In the genomic region with DNA sequence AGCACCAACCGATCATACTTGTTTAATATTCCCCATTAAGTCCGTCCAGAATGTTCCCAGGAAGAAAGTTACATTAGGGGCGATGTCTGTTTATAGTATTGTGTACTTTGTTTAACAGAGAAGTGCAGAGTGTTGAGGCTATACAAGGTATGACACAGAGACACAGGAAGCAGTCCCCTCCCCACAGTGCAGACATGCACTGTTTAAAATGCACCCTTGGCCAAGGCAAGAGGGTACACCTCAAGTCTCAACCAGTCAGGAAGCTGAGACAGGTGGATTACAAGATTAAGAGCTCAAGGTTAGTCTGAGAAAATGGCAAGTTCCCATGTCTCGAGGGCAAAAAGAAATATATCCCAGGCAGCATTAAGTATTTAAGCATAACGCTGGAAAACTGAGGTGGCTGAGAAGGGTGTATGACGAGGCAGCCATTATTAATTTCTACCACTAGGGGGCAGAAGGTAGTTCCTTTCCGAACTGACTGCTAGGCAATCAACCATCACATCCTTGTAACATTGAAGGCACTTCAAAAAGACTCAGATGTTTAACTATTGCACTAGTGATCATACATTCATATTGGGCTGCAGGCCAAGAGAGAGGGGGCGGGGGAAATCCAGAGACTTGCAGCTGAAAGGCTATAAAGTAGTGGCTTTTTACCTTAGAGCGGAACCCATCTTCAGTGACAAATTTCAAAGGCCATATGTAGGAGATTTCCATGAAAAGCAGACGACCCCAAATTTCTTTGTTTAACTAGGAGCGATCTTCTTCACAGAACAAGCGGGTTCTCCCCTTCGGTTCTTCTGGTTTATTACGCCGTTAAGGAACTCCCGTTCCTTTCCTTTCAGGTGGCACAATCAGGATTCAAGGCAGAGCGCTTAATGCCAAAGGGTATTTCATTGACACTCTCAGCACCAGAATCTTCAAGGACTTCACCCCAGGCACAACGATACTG, we compare ENCODE assay signal across 10 mouse cellular contexts. TPM values are rescaled to one million over a fixed set of nuclear protein-coding genes. Genes with fewer than 3 reads are reported as not detected.
A peak's percentile ranks its signal among the peaks of the same experiment; 100 is the strongest.
DNase-seq lines count a peak whose midpoint lies in the region; ATAC-seq and TF ChIP-seq lines count a peak whose summit lies in the region.
"Had no signal": no experiment of that assay in that cellular context is flagged by ENCODE, and none has a peak within 500 bp of the region (broad histone marks: within the 10 kb centered on the region; RNA-seq: fewer than 3 reads in every experiment).

No protein-coding gene starts in this region.

- H3K9ac ChIP-seq in kidney, postnatal 0 days (ENCODE audit: low read depth, low read length), result no peak overlapping the region
- H3K9ac ChIP-seq in lung, embryonic 14.5 days, result no peak overlapping the region
- no peak overlapping the region for H3K9ac ChIP-seq in stomach, embryonic 16.5 days (ENCODE audit: low read length)
- H3K9ac ChIP-seq: embryonic facial prominence, embryonic 12.5 days had no signal

- peak; percentile 69 for ATAC-seq in kidney, postnatal 0 days (replicated peaks; ENCODE audit: low FRiP score, low read depth)
- peak; percentile 55; the same call in 1 of the 2 replicates for ATAC-seq in lung, embryonic 14.5 days (ENCODE audit: insufficient read depth)
- ATAC-seq in stomach, embryonic 16.5 days (ENCODE audit: insufficient read depth, low FRiP score), result peak; percentile 50; the same call in 1 of the 2 replicates

- no peaks in the 10 kb centered on the region for H3K4me1 ChIP-seq in cerebellum, adult 2 months (ENCODE audit: control insufficient read depth, insufficient read depth, low read length)
- H3K4me1 ChIP-seq in kidney, postnatal 0 days (replicated peaks; ENCODE audit: insufficient read depth, low read length), result peaks cover 16% of the 10 kb centered on the region
- H3K4me1 ChIP-seq in lung, embryonic 14.5 days (ENCODE audit: insufficient read depth), result peaks cover 43% of the 10 kb centered on the region
- H3K4me1 ChIP-seq in stomach, embryonic 16.5 days (ENCODE audit: control insufficient read depth, insufficient read depth, low read length), result peaks cover 19% of the 10 kb centered on the region

- TF ChIP-seq CTCF in cerebellum, adult 2 months (IDR thresholded peaks at IDR 0.05; ENCODE audit: borderline replicate concordance, insufficient read depth, low read depth, low read length), result peak; percentile 33; the same call in 1 of the 2 replicates
- TF ChIP-seq CTCF in kidney, postnatal 0 days (IDR thresholded peaks at IDR 0.05; ENCODE audit: low read depth), result peak; percentile 92
- peak; percentile 90 for TF ChIP-seq CTCF in lung, embryonic 14.5 days (IDR thresholded peaks at IDR 0.05; ENCODE audit: low read depth)

- no peaks in the 10 kb centered on the region for H3K36me3 ChIP-seq in kidney, postnatal 0 days (ENCODE audit: insufficient read depth, low read length)
- H3K36me3 ChIP-seq in lung, embryonic 14.5 days (ENCODE audit: insufficient read depth), result no peaks in the 10 kb centered on the region
- H3K36me3 ChIP-seq in stomach, embryonic 16.5 days (ENCODE audit: control insufficient read depth, insufficient read depth, low read length), result no peaks in the 10 kb centered on the region
- H3K36me3 ChIP-seq: embryonic facial prominence, embryonic 12.5 days had no signal

- 59% methylated on average over 18 of the region's 18 CpGs for WGBS in cerebellum, adult 2 months
- WGBS in kidney, postnatal 0 days, result 44% methylated on average over 18 of the region's 18 CpGs
- 32% methylated on average over 18 of the region's 18 CpGs for WGBS in lung, embryonic 14.5 days
- WGBS in stomach, embryonic 16.5 days, result 61% methylated on average over 18 of the region's 18 CpGs

- intact Hi-C loops in gastrocnemius, postnatal 14 days (cut with DNase I; ENCODE audit: low total_unique reads), result no loop called here

- H3K27me3 ChIP-seq in cerebellum, adult 2 months (ENCODE audit: control insufficient read depth, insufficient read depth, low read length), result no peaks in the 10 kb centered on the region; the same call in 1 of the 2 replicates
- H3K27me3 ChIP-seq in kidney, postnatal 0 days (ENCODE audit: insufficient read depth, low read length), result no peaks in the 10 kb centered on the region
- H3K27me3 ChIP-seq in lung, embryonic 14.5 days (ENCODE audit: insufficient read depth, low read length), result no peaks in the 10 kb centered on the region
- no peaks in the 10 kb centered on the region for H3K27me3 ChIP-seq in stomach, embryonic 16.5 days (ENCODE audit: control insufficient read depth, insufficient read depth, low read length)
- H3K27me3 ChIP-seq: embryonic facial prominence, embryonic 12.5 days had no signal

- H3K4me3 ChIP-seq in cerebellum, adult 2 months (replicated peaks; ENCODE audit: insufficient read depth, low read depth, low read length), result no peak overlapping the region
- no peak overlapping the region for H3K4me3 ChIP-seq in kidney, postnatal 0 days (replicated peaks; ENCODE audit: low read depth, low read length)
- H3K4me3 ChIP-seq in lung, embryonic 14.5 days (ENCODE audit: low read depth, low read length), result no peak overlapping the region
- no peak overlapping the region for H3K4me3 ChIP-seq in stomach, embryonic 16.5 days (replicated peaks; ENCODE audit: low read length)
- H3K4me3 ChIP-seq: embryonic facial prominence, embryonic 12.5 days; megakaryocyte, embryonic 14.5 days had no signal

- no peak for TF ChIP-seq POLR2A in cerebellum, adult 2 months (IDR thresholded peaks at IDR 0.05; ENCODE audit: borderline replicate concordance, insufficient read depth, low read length)

- no peaks in the 10 kb centered on the region for H3K9me3 ChIP-seq in kidney, postnatal 0 days (replicated peaks; ENCODE audit: low read length)
- no peaks in the 10 kb centered on the region for H3K9me3 ChIP-seq in lung, embryonic 14.5 days (ENCODE audit: low read depth, low read length)
- H3K9me3 ChIP-seq in stomach, embryonic 16.5 days (replicated peaks; ENCODE audit: control insufficient read depth, low read length), result no peaks in the 10 kb centered on the region
- H3K9me3 ChIP-seq: embryonic facial prominence, embryonic 12.5 days; megakaryocyte, embryonic 14.5 days had no signal

- DNase-seq in right cerebral cortex, postnatal 4 days, result peak; percentile 15
- no peak for DNase-seq in right cerebral cortex, postnatal 14 days
- DNase-seq in cerebellum, adult 2 months, result peak; percentile 8 to 24
- peak; percentile 8 for DNase-seq in gastrocnemius, postnatal 14 days
- peak; percentile 94 for DNase-seq in kidney, postnatal 0 days (ENCODE audit: low spot score)
- DNase-seq in lung, embryonic 14.5 days, result peak; percentile 94
- DNase-seq in Muller cell, postnatal 12 days (ENCODE audit: inconsistent ontology term), result no peak

- H3K27ac ChIP-seq in cerebellum, adult 2 months (ENCODE audit: insufficient read depth, low read length), result no peak overlapping the region
- H3K27ac ChIP-seq in kidney, postnatal 0 days, result peak overlapping the region; percentile 67
- peak overlapping the region; percentile 80 for H3K27ac ChIP-seq in lung, embryonic 14.5 days (ENCODE audit: low read depth)
- H3K27ac ChIP-seq in stomach, embryonic 16.5 days (ENCODE audit: low read length), result peak overlapping the region; percentile 62
- H3K27ac ChIP-seq: embryonic facial prominence, embryonic 12.5 days had no signal

- H3K4me2 ChIP-seq in kidney, postnatal 0 days (ENCODE audit: low read length), result no peak overlapping the region
- H3K4me2 ChIP-seq in lung, embryonic 14.5 days, result peak overlapping the region; percentile 32
- no peak overlapping the region for H3K4me2 ChIP-seq in stomach, embryonic 16.5 days (ENCODE audit: low read depth, low read length)
- H3K4me2 ChIP-seq: embryonic facial prominence, embryonic 12.5 days had no signal

RNA-seq across cellular contexts. Expression of a gene that starts 27.8 kb away (rescaled TPM):
- polyA plus RNA-seq in cerebellum, adult 2 months (2012; rRNA removed), result not detected in 2 replicates
- total RNA-seq in gastrocnemius, postnatal 14 days (2021), result not detected
- not detected in 2 replicates for polyA plus RNA-seq in kidney, postnatal 0 days (2015; fragmentation: Nextera tagmentation; extraction: Ambion mirVana)
- not detected in 2 replicates for polyA plus RNA-seq in lung, embryonic 14.5 days (2014; fragmentation: Nextera tagmentation; extraction: Ambion mirVana)
- not detected in 2 replicates for polyA plus RNA-seq in stomach, embryonic 16.5 days (2015; fragmentation: Nextera tagmentation; extraction: Ambion mirVana)
- polyA plus RNA-seq: embryonic facial prominence, embryonic 12.5 days had no signal

Comparison
In these comparisons a context has a peak if more than half of its experiments do, and no peak if none do; other contexts are left out.
1. DNase-seq: peak in right cerebral cortex, postnatal 4 days (single experiment), cerebellum, adult 2 months (2 of 2), gastrocnemius, postnatal 14 days (single experiment), kidney, postnatal 0 days (single experiment) and lung, embryonic 14.5 days (single experiment); none in right cerebral cortex, postnatal 14 days (single experiment) and Muller cell, postnatal 12 days (single experiment).
2. CTCF ChIP-seq: peak in every context shown above with its lines; median percentile 92 in kidney, postnatal 0 days; 90 in lung, embryonic 14.5 days; 33 in cerebellum, adult 2 months.
3. Peak in every context shown above with its lines, with median percentiles within 50 percentile points of each other: ATAC-seq.